Mouse (Mus musculus) C2C12 (cell line): ENCODE results near the gene Sox5.

Source experiments
- CEBPB ChIP-seq: IDR thresholded peaks from one replicate; pipeline ENCODE4 v1.6.1; 2011; ENCODE audit warnings: low read depth, mild to moderate bottlenecking, control low read depth, moderate library complexity
- CTCF ChIP-seq: IDR thresholded peaks from one replicate; pipeline ENCODE4 v1.5.1; 2011; ENCODE audit not compliant: control insufficient read depth, insufficient read depth, insufficient read length
- FOSL1 ChIP-seq: IDR thresholded peaks from one replicate; pipeline ENCODE4 v1.8.0; 2011; ENCODE audit warnings: mild to moderate bottlenecking, low read length; ENCODE audit not compliant: poor library complexity, insufficient read depth, severe bottlenecking
- MAX ChIP-seq: IDR thresholded peaks from one replicate; pipeline ENCODE4 v1.6.1; 2011; ENCODE audit warnings: mild to moderate bottlenecking, control low read depth
- MYOG ChIP-seq: IDR thresholded peaks from one replicate; pipeline ENCODE4 v1.6.1; 2011; ENCODE audit not compliant: control insufficient read depth, insufficient read length; ENCODE audit errors: extremely low read depth
- USF1 ChIP-seq: IDR thresholded peaks from one replicate; pipeline ENCODE4 v1.6.1; 2011; ENCODE audit warnings: low read depth, mild to moderate bottlenecking, control low read depth, moderate library complexity

DNA sequence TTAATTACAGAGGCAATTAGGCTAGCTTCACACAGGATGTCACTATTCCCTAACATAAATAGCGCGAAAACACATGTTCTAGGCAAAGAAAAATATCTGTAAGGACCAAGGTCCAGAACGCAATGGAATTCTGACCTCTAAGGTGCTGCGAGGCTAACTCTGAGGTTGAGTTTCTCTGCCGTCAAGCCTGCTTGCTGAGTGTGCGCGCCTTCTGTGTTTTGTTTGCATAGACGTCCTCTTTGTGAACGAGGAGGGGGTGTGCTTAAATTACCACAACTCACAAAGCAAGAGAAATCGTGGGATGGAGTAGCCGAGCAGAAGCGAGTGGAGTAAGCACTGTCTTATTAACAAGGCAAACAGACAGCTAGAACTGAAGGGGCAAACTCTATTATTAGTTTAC is 202.5 kb downstream of the Sox5 start:
- TF ChIP-seq FOSL1 (no peak), CTCF (no peak), CEBPB (no peak), USF1 (no peak), MYOG (no peak), MAX (no peak)
